19 mouse cellular contexts compared by ENCODE assay signal in the genomic region with DNA sequence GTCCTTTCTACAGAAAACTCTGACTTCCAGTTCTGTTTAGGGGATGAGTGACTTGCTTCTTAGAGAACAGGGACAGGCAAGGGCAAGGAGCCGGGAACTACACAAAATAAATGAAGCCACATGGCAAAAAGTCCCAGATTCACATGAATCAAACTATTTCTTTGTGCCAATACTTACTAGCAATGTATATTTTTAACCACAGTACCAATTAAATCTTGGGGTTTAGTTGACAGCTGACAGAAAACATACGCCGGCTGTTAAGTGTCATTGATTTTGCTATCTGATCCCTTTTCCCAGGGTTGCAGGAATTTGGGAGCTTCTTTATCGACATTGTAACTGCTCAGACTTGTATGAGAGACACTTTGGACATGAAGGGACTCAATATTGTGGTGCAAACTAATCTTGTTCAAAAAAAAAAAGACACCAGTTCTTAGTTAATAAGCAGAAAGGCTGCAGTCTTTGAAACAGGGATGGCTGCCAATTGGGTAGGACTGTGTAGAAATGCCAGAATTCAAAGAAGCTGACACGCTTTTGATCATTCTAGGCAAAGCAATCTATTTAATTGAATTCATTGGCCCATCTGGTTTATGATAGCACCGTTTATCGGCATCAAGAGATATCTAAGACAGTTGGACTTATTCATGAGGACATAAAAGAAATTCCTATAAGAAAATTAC.
DNase-seq lines count a peak whose midpoint lies in the region; ATAC-seq and TF ChIP-seq lines count a peak whose summit lies in the region.
"Had no signal": no experiment of that assay in that cellular context is flagged by ENCODE, and none has a peak within 500 bp of the region (broad histone marks: within the 10 kb centered on the region; RNA-seq: fewer than 3 reads in every experiment).

No protein-coding gene starts in this region.

- no peak overlapping the region for H3K9ac ChIP-seq in liver, adult 2 months (ENCODE audit: low read depth, low read length)
- no peak overlapping the region for H3K9ac ChIP-seq in liver, postnatal 0 days (replicated peaks)
- H3K9ac ChIP-seq in embryonic facial prominence, embryonic 13.5 days = no peak overlapping the region
- H3K9ac ChIP-seq: hindbrain, embryonic 14.5 days; limb, embryonic 13.5 days; stomach, embryonic 15.5 days had no signal

- no peaks in the 10 kb centered on the region for H3K36me3 ChIP-seq in liver, adult 2 months (ENCODE audit: control insufficient read depth, insufficient read depth, low read length)
- H3K36me3 ChIP-seq in liver, postnatal 0 days (replicated peaks; ENCODE audit: insufficient read depth, low read length) = no peaks in the 10 kb centered on the region
- no peaks in the 10 kb centered on the region for H3K36me3 ChIP-seq in embryonic facial prominence, embryonic 13.5 days
- H3K36me3 ChIP-seq: limb, embryonic 13.5 days; stomach, embryonic 15.5 days had no signal

- ATAC-seq in liver, postnatal 0 days = no peak
- ATAC-seq in embryonic facial prominence, embryonic 13.5 days (ENCODE audit: insufficient number of reproducible peaks, insufficient read depth, low FRiP score, low TSS enrichment, low read depth) = no peak
- ATAC-seq: CD4-positive, CD25-positive, alpha-beta regulatory T cell, adult 4 months; intestine, postnatal 0 days; midbrain, embryonic 16.5 days had no signal

- no peak overlapping the region for H3K4me2 ChIP-seq in liver, postnatal 0 days (ENCODE audit: low read depth, low read length)
- no peak overlapping the region for H3K4me2 ChIP-seq in embryonic facial prominence, embryonic 13.5 days
- H3K4me2 ChIP-seq: hindbrain, embryonic 14.5 days; limb, embryonic 13.5 days; stomach, embryonic 15.5 days had no signal

- no peaks in the 10 kb centered on the region for H3K27me3 ChIP-seq in liver, adult 2 months (ENCODE audit: control insufficient read depth, insufficient read depth, low read length)
- no peaks in the 10 kb centered on the region for H3K27me3 ChIP-seq in liver, postnatal 0 days (ENCODE audit: insufficient read depth, low read length)
- no peaks in the 10 kb centered on the region for H3K27me3 ChIP-seq in embryonic facial prominence, embryonic 13.5 days
- H3K27me3 ChIP-seq: limb, embryonic 13.5 days; stomach, embryonic 15.5 days had no signal

- no peak for TF ChIP-seq CTCF in liver, adult 2 months (IDR thresholded peaks at IDR 0.05; ENCODE audit: low read depth, low read length)
- TF ChIP-seq CTCF in liver, postnatal 0 days (IDR thresholded peaks at IDR 0.05; ENCODE audit: low read depth) = no peak

- peak; percentile 7 for DNase-seq in liver, adult 2 months (ENCODE audit: extremely low read depth, low read depth, low spot score)
- DNase-seq in liver, postnatal 0 days = no peak
- DNase-seq in brain, adult 2 months (ENCODE audit: low read depth, low spot score) = peak; percentile 50
- DNase-seq in layer of hippocampus, adult 9-10 months (ENCODE audit: low spot score) = peak; percentile 48
- DNase-seq in gastrocnemius, postnatal 10 days = no peak
- no peak for DNase-seq in c-Kit-positive CD71-positive TER-119-positive erythroid progenitor cells, embryonic 14.5 days (ENCODE audit: low spot score)
- DNase-seq: adrenal gland, postnatal 14 days; cerebellum, adult 11-12 months; heart, adult 2 months; kidney, postnatal 10 days; lung, adult 18-20 months; thymus, postnatal 14 days had no signal

- H3K9me3 ChIP-seq in liver, postnatal 0 days (ENCODE audit: low read length) = no peaks in the 10 kb centered on the region
- H3K9me3 ChIP-seq in embryonic facial prominence, embryonic 13.5 days = no peaks in the 10 kb centered on the region
- H3K9me3 ChIP-seq: limb, embryonic 13.5 days; stomach, embryonic 15.5 days had no signal

- no peak overlapping the region for H3K4me3 ChIP-seq in liver, adult 2 months (ENCODE audit: insufficient read depth, low read depth, low read length)
- no peak overlapping the region for H3K4me3 ChIP-seq in liver, postnatal 0 days (ENCODE audit: low read depth, low read length)
- no peak overlapping the region for H3K4me3 ChIP-seq in embryonic facial prominence, embryonic 13.5 days
- H3K4me3 ChIP-seq: heart, adult 2 months; limb, embryonic 13.5 days; stomach, embryonic 15.5 days had no signal

- no peak for TF ChIP-seq POLR2A in liver, adult 2 months (IDR thresholded peaks at IDR 0.05; ENCODE audit: extremely low read depth, insufficient read depth, low read length)

- TF ChIP-seq EP300 in liver, postnatal 0 days (IDR thresholded peaks at IDR 0.05; ENCODE audit: low read depth) = no peak

- 72% methylated on average over 7 of the region's 7 CpGs for WGBS in liver, adult 2 months
- WGBS in liver, postnatal 0 days (ENCODE audit: insufficient replicate concordance) = 71% methylated on average over 7 of the region's 7 CpGs
- WGBS in embryonic facial prominence, embryonic 13.5 days = 39% methylated on average over 7 of the region's 7 CpGs

- H3K79me2 ChIP-seq in liver, adult 2 months (ENCODE audit: control insufficient read depth, insufficient read depth, low read length) = no peaks in the 10 kb centered on the region

- no peaks in the 10 kb centered on the region for H3K4me1 ChIP-seq in liver, adult 2 months (ENCODE audit: control insufficient read depth, insufficient read depth, low read length)
- H3K4me1 ChIP-seq in liver, postnatal 0 days (ENCODE audit: insufficient read depth) = no peaks in the 10 kb centered on the region
- peaks cover 20% of the 10 kb centered on the region for H3K4me1 ChIP-seq in embryonic facial prominence, embryonic 13.5 days
- H3K4me1 ChIP-seq: limb, embryonic 13.5 days; stomach, embryonic 15.5 days had no signal

- no peak overlapping the region for H3K27ac ChIP-seq in liver, adult 2 months (replicated peaks; ENCODE audit: insufficient read depth, low read depth, low read length)
- no peak overlapping the region for H3K27ac ChIP-seq in liver, postnatal 0 days (ENCODE audit: low read depth)
- H3K27ac ChIP-seq in embryonic facial prominence, embryonic 13.5 days = peak overlapping the region; percentile 23; the same call in 1 of the 2 replicates
- H3K27ac ChIP-seq: heart, adult 2 months; hindbrain, embryonic 14.5 days; limb, embryonic 13.5 days; stomach, embryonic 15.5 days had no signal

Comparison
In these comparisons a context has a peak if more than half of its experiments do, and no peak if none do; other contexts are left out.
1. DNase-seq: peak in liver, adult 2 months (single experiment), brain, adult 2 months (single experiment) and layer of hippocampus, adult 9-10 months (single experiment); none in liver, postnatal 0 days (single experiment), gastrocnemius, postnatal 10 days (single experiment) and c-Kit-positive CD71-positive TER-119-positive erythroid progenitor cells, embryonic 14.5 days (single experiment).